Mouse (Mus musculus) cerebellum, adult 11 months (tissue): ENCODE data around the gene Pde7b.
"Not testable (repeated sequence)": the region's sequence is repeated elsewhere in the genome, so short reads cannot be mapped to it uniquely, and the experiment has no call there.

ENCODE experiments used
- DNase-seq: peaks from one replicate; pipeline ENCODE4 v3.0.0; 2022

Gene Pde7b

GRCm38 (mm10) chr10:20547951-20548551 is 176.8 kb downstream of the Pde7b start:
- DNase-seq = no peak

GRCm38 (mm10) chr10:20543121-20543520 is 181.8 kb downstream of the Pde7b start:
- DNase-seq = no peak

GRCm38 (mm10) chr10:20533811-20534210 is 191.1 kb downstream of the Pde7b start:
- DNase-seq = no peak

GRCm38 (mm10) chr10:20531921-20532320 is 193.0 kb downstream of the Pde7b start:
- no peak for DNase-seq

GRCm38 (mm10) chr10:20528544-20529411 is 196.1 kb downstream of the Pde7b start:
- DNase-seq = no peak

GRCm38 (mm10) chr10:20527737-20528136 is 197.1 kb downstream of the Pde7b start:
- DNase-seq = no peak

GRCm38 (mm10) chr10:20518529-20518889 is 206.4 kb downstream of the Pde7b start:
- DNase-seq = no peak

GRCm38 (mm10) chr10:20517756-20518528 is 206.9 kb downstream of the Pde7b start:
- not testable (repeated sequence) for DNase-seq

- DNase-seq = no peak
Observed at GRCm38 (mm10) chr10:20513891-20514290, 211.0 kb downstream of the Pde7b start.

- no peak for DNase-seq
Observed at GRCm38 (mm10) chr10:20513461-20513860, 211.4 kb downstream of the Pde7b start.

- no peak for DNase-seq
Observed at GRCm38 (mm10) chr10:20509819-20510218, 215.1 kb downstream of the Pde7b start.

- DNase-seq = no peak
Observed at GRCm38 (mm10) chr10:20508497-20508896, 216.4 kb downstream of the Pde7b start.

- DNase-seq = no peak
Observed at GRCm38 (mm10) chr10:20507732-20508412, 217.0 kb downstream of the Pde7b start.

GRCm38 (mm10) chr10:20507069-20507468 is 217.8 kb downstream of the Pde7b start:
- DNase-seq = no peak

GRCm38 (mm10) chr10:20505454-20505853 is 219.4 kb downstream of the Pde7b start:
- DNase-seq = no peak

- DNase-seq = no peak
Observed at GRCm38 (mm10) chr10:20504800-20505199, 220.1 kb downstream of the Pde7b start.

GRCm38 (mm10) chr10:20503265-20504025 is 221.4 kb downstream of the Pde7b start:
- no peak for DNase-seq

GRCm38 (mm10) chr10:20501221-20501620 is 223.7 kb downstream of the Pde7b start:
- DNase-seq = no peak

GRCm38 (mm10) chr10:20495051-20495450 is 229.8 kb downstream of the Pde7b start:
- DNase-seq = no peak

- DNase-seq = no peak
Observed at GRCm38 (mm10) chr10:20493826-20494455, 230.9 kb downstream of the Pde7b start.

GRCm38 (mm10) chr10:20492216-20492964 is 232.5 kb downstream of the Pde7b start:
- no peak for DNase-seq
